Mouse (Mus musculus): ENCODE results near the gene Fam178b.

Fam178b gene

GRCm38 (mm10) chr1:36682620-36683355 is at the start of gene Fam178b:
Gene Fam178b, minus strand, starts transcription at chr1:36683183.
- no peak for DNase-seq (ENCODE audit: extremely low read depth, low read depth)

GRCm38 (mm10) chr1:36724057-36724431 is 41.1 kb upstream of the Fam178b start:
- no peak for DNase-seq (ENCODE audit: extremely low read depth, low read depth)

- no peak for DNase-seq (ENCODE audit: extremely low read depth, low read depth)
Measured at GRCm38 (mm10) chr1:36723146-36724056, 40.4 kb upstream of the Fam178b start.

- DNase-seq (ENCODE audit: extremely low read depth, low read depth): no peak
Measured at GRCm38 (mm10) chr1:36718786-36719185, 35.8 kb upstream of the Fam178b start.

GRCm38 (mm10) chr1:36714311-36714710 is 31.3 kb upstream of the Fam178b start, which contains the start of gene Actr1b:
Gene Actr1b, minus strand, starts transcription at chr1:36714422.
- DNase-seq (ENCODE audit: extremely low read depth, low read depth): no peak

- DNase-seq (ENCODE audit: extremely low read depth, low read depth): peak; percentile 59
Measured at GRCm38 (mm10) chr1:36711104-36711503, 28.1 kb upstream of the Fam178b start.

- DNase-seq (ENCODE audit: extremely low read depth, low read depth): peak; percentile 95
Measured at GRCm38 (mm10) chr1:36709854-36710280, 26.9 kb upstream of the Fam178b start, which contains the start of gene 4933424G06Rik. Gene 4933424G06Rik, plus strand, starts transcription at chr1:36710149.

- peak; percentile 38 for DNase-seq (ENCODE audit: extremely low read depth, low read depth)
Measured at GRCm38 (mm10) chr1:36709055-36709853, 26.3 kb upstream of the Fam178b start.

GRCm38 (mm10) chr1:36708626-36709025 is 25.6 kb upstream of the Fam178b start:
- DNase-seq (ENCODE audit: extremely low read depth, low read depth): no peak

- no peak for DNase-seq (ENCODE audit: extremely low read depth, low read depth)
Measured at GRCm38 (mm10) chr1:36707797-36708196, 24.8 kb upstream of the Fam178b start.

GRCm38 (mm10) chr1:36707166-36707565 is 24.2 kb upstream of the Fam178b start:
- DNase-seq (ENCODE audit: extremely low read depth, low read depth): no peak

- no peak for DNase-seq (ENCODE audit: extremely low read depth, low read depth)
Measured at GRCm38 (mm10) chr1:36697030-36697429, 14.0 kb upstream of the Fam178b start.

- DNase-seq (ENCODE audit: extremely low read depth, low read depth): no peak
Measured at GRCm38 (mm10) chr1:36696411-36696810, 13.4 kb upstream of the Fam178b start.

GRCm38 (mm10) chr1:36694871-36695270 is 11.9 kb upstream of the Fam178b start:
- no peak for DNase-seq (ENCODE audit: extremely low read depth, low read depth)

GRCm38 (mm10) chr1:36691271-36692155 is 8.5 kb upstream of the Fam178b start, which contains the start of gene Cox5b:
Gene Cox5b, plus strand, starts transcription at chr1:36691449.
- DNase-seq (ENCODE audit: extremely low read depth, low read depth): peak; percentile 92

- DNase-seq (ENCODE audit: extremely low read depth, low read depth): no peak
Measured at GRCm38 (mm10) chr1:36690671-36691235, 7.8 kb upstream of the Fam178b start.

- peak; percentile 61 for DNase-seq (ENCODE audit: extremely low read depth, low read depth)
Measured at GRCm38 (mm10) chr1:36683810-36684467, 956 bp upstream of the Fam178b start.

- DNase-seq (ENCODE audit: extremely low read depth, low read depth): no peak
Measured at GRCm38 (mm10) chr1:36680893-36681292, 2.1 kb downstream of the Fam178b start.

- DNase-seq (ENCODE audit: extremely low read depth, low read depth): no peak
Measured at GRCm38 (mm10) chr1:36674936-36675335, 8.0 kb downstream of the Fam178b start.
